In genomic region chr8:48126954-48127353, GRCm38 (mm10) we compare ENCODE assay signal across 29 mouse cellular contexts. TPM values are rescaled to one million over a fixed set of nuclear protein-coding genes. Genes with fewer than 3 reads are reported as not detected.
DNase-seq lines count a peak whose midpoint lies in the region; ATAC-seq and TF ChIP-seq lines count a peak whose summit lies in the region.
"Had no signal": no experiment of that assay in that cellular context is flagged by ENCODE, and none has a peak within 500 bp of the region (broad histone marks: within the 10 kb centered on the region; RNA-seq: fewer than 3 reads in every experiment).

No protein-coding gene starts in this region.

- peaks cover 45% of the 10 kb centered on the region; the same call in 1 of the 2 replicates for H3K36me3 ChIP-seq in hindbrain, embryonic 10.5 days
- no peaks in the 10 kb centered on the region for H3K36me3 ChIP-seq in hindbrain, embryonic 12.5 days
- no peaks in the 10 kb centered on the region for H3K36me3 ChIP-seq in midbrain, embryonic 12.5 days
- H3K36me3 ChIP-seq in midbrain, postnatal 0 days (ENCODE audit: insufficient read depth, low read length) = no peaks in the 10 kb centered on the region
- no peaks in the 10 kb centered on the region for H3K36me3 ChIP-seq in neural tube, embryonic 14.5 days (ENCODE audit: control insufficient read depth, insufficient read depth, low read length)
- H3K36me3 ChIP-seq in neural tube, embryonic 15.5 days = no peaks in the 10 kb centered on the region
- H3K36me3 ChIP-seq: forebrain, embryonic 15.5 days; intestine, embryonic 15.5 days had no signal

- no peaks in the 10 kb centered on the region for H3K9me3 ChIP-seq in hindbrain, embryonic 10.5 days
- H3K9me3 ChIP-seq in hindbrain, embryonic 12.5 days (replicated peaks) = no peaks in the 10 kb centered on the region
- H3K9me3 ChIP-seq in midbrain, embryonic 12.5 days = no peaks in the 10 kb centered on the region
- no peaks in the 10 kb centered on the region for H3K9me3 ChIP-seq in midbrain, postnatal 0 days (ENCODE audit: low read length)
- no peaks in the 10 kb centered on the region for H3K9me3 ChIP-seq in neural tube, embryonic 14.5 days (ENCODE audit: control insufficient read depth, low read length)
- no peaks in the 10 kb centered on the region for H3K9me3 ChIP-seq in neural tube, embryonic 15.5 days (replicated peaks)
- H3K9me3 ChIP-seq: embryonic facial prominence, embryonic 10.5 days; embryonic facial prominence, embryonic 15.5 days; forebrain, embryonic 15.5 days; heart, embryonic 13.5 days; intestine, embryonic 15.5 days; liver, embryonic 12.5 days; stomach, embryonic 15.5 days had no signal

- H3K9ac ChIP-seq in hindbrain, embryonic 12.5 days = no peak overlapping the region; the same call in 1 of the 2 replicates
- H3K9ac ChIP-seq in midbrain, embryonic 12.5 days (replicated peaks) = 0 out of 2 replicates have a peak overlapping the region, but pooled peaks have one; percentile 28
- H3K9ac ChIP-seq in midbrain, postnatal 0 days (replicated peaks; ENCODE audit: low read length, poor library complexity, severe bottlenecking) = no peak overlapping the region
- no peak overlapping the region for H3K9ac ChIP-seq in neural tube, embryonic 14.5 days (replicated peaks; ENCODE audit: low read depth, low read length)
- H3K9ac ChIP-seq in neural tube, embryonic 15.5 days (replicated peaks) = no peak overlapping the region
- H3K9ac ChIP-seq: embryonic facial prominence, embryonic 15.5 days; forebrain, embryonic 15.5 days; heart, embryonic 13.5 days; intestine, embryonic 15.5 days; liver, embryonic 12.5 days; liver, postnatal 0 days; stomach, embryonic 15.5 days had no signal

- peak overlapping the region; percentile 35; the same call in 1 of the 2 replicates for H3K27ac ChIP-seq in hindbrain, embryonic 10.5 days
- no peak overlapping the region for H3K27ac ChIP-seq in hindbrain, embryonic 12.5 days
- H3K27ac ChIP-seq in midbrain, embryonic 12.5 days (replicated peaks) = no peak overlapping the region
- H3K27ac ChIP-seq in midbrain, postnatal 0 days (ENCODE audit: low read depth, low read length) = no peak overlapping the region
- no peak overlapping the region for H3K27ac ChIP-seq in neural tube, embryonic 14.5 days (ENCODE audit: low read depth, low read length)
- no peak overlapping the region for H3K27ac ChIP-seq in neural tube, embryonic 15.5 days (replicated peaks)
- H3K27ac ChIP-seq: embryonic facial prominence, embryonic 10.5 days; embryonic facial prominence, embryonic 15.5 days; forebrain, embryonic 15.5 days; gastrocnemius, adult 2 months; heart, adult 2 months; heart, embryonic 13.5 days; hindbrain, postnatal 0 days; intestine, embryonic 15.5 days; liver, embryonic 12.5 days; stomach, embryonic 15.5 days had no signal

- H3K4me2 ChIP-seq in hindbrain, embryonic 12.5 days (replicated peaks) = no peak overlapping the region
- no peak overlapping the region for H3K4me2 ChIP-seq in midbrain, embryonic 12.5 days (replicated peaks)
- H3K4me2 ChIP-seq in midbrain, postnatal 0 days (ENCODE audit: low read depth, low read length, poor library complexity, severe bottlenecking) = no peak overlapping the region
- H3K4me2 ChIP-seq in neural tube, embryonic 14.5 days (ENCODE audit: low read depth, low read length) = no peak overlapping the region
- H3K4me2 ChIP-seq in neural tube, embryonic 15.5 days = no peak overlapping the region
- H3K4me2 ChIP-seq: embryonic facial prominence, embryonic 15.5 days; forebrain, embryonic 15.5 days; heart, embryonic 13.5 days; intestine, embryonic 15.5 days; liver, embryonic 12.5 days; stomach, embryonic 15.5 days had no signal

- no peak for TF ChIP-seq CTCF in midbrain, postnatal 0 days (IDR thresholded peaks at IDR 0.05)

- WGBS in hindbrain, embryonic 10.5 days = 89% methylated on average over 13 of the region's 13 CpGs
- 83% methylated on average over 13 of the region's 13 CpGs for WGBS in hindbrain, embryonic 12.5 days
- WGBS in midbrain, embryonic 12.5 days = 87% methylated on average over 13 of the region's 13 CpGs
- 77% methylated on average over 13 of the region's 13 CpGs for WGBS in midbrain, postnatal 0 days
- 82% methylated on average over 12 of the region's 13 CpGs for WGBS in neural tube, embryonic 14.5 days
- 69% methylated on average over 13 of the region's 13 CpGs for WGBS in neural tube, embryonic 15.5 days

- ATAC-seq in hindbrain, embryonic 12.5 days (ENCODE audit: low FRiP score) = no peak
- ATAC-seq in midbrain, embryonic 12.5 days (ENCODE audit: low FRiP score, low read depth) = no peak; the same call in 1 of the 2 replicates
- no peak for ATAC-seq in midbrain, postnatal 0 days (ENCODE audit: low FRiP score)
- peak; percentile 35; the same call in 1 of the 2 replicates for ATAC-seq in neural tube, embryonic 14.5 days (ENCODE audit: low read depth)
- no peak for ATAC-seq in neural tube, embryonic 15.5 days (ENCODE audit: low FRiP score)
- ATAC-seq: activated CD4-positive, CD25-positive, alpha-beta regulatory T cell, adult 4 months; CD4-positive, CD25-positive, alpha-beta regulatory T cell, adult 4 months; forebrain, embryonic 15.5 days; hindbrain, postnatal 0 days; intestine, embryonic 15.5 days; liver, embryonic 12.5 days; liver, postnatal 0 days had no signal

- H3K27me3 ChIP-seq in hindbrain, embryonic 10.5 days (ENCODE audit: insufficient read depth, poor library complexity, severe bottlenecking) = no peaks in the 10 kb centered on the region
- no peaks in the 10 kb centered on the region for H3K27me3 ChIP-seq in hindbrain, embryonic 12.5 days
- H3K27me3 ChIP-seq in midbrain, embryonic 12.5 days = no peaks in the 10 kb centered on the region; the same call in 1 of the 2 replicates
- no peaks in the 10 kb centered on the region for H3K27me3 ChIP-seq in midbrain, postnatal 0 days (ENCODE audit: insufficient read depth, low read length)
- H3K27me3 ChIP-seq in neural tube, embryonic 14.5 days (ENCODE audit: control insufficient read depth, insufficient read depth, low read length) = no peaks in the 10 kb centered on the region
- H3K27me3 ChIP-seq in neural tube, embryonic 15.5 days (replicated peaks) = no peaks in the 10 kb centered on the region
- H3K27me3 ChIP-seq: embryonic facial prominence, embryonic 15.5 days; forebrain, embryonic 15.5 days; heart, embryonic 13.5 days; intestine, embryonic 15.5 days; liver, embryonic 12.5 days; stomach, embryonic 15.5 days had no signal

- no peaks in the 10 kb centered on the region for H3K4me1 ChIP-seq in hindbrain, embryonic 10.5 days (replicated peaks)
- no peaks in the 10 kb centered on the region for H3K4me1 ChIP-seq in hindbrain, embryonic 12.5 days
- H3K4me1 ChIP-seq in midbrain, embryonic 12.5 days = peaks cover 10% of the 10 kb centered on the region; the same call in 1 of the 2 replicates
- H3K4me1 ChIP-seq in midbrain, postnatal 0 days (ENCODE audit: insufficient read depth, low read length) = no peaks in the 10 kb centered on the region
- no peaks in the 10 kb centered on the region for H3K4me1 ChIP-seq in neural tube, embryonic 14.5 days (ENCODE audit: control insufficient read depth, insufficient read depth, low read length)
- H3K4me1 ChIP-seq in neural tube, embryonic 15.5 days = peaks cover 4% of the 10 kb centered on the region; the same call in 1 of the 2 replicates
- H3K4me1 ChIP-seq: embryonic facial prominence, embryonic 10.5 days; embryonic facial prominence, embryonic 15.5 days; intestine, embryonic 15.5 days; stomach, embryonic 15.5 days had no signal

- DNase-seq in hindbrain, embryonic 10.5 days (ENCODE audit: low spot score) = no peak
- no peak for DNase-seq in midbrain, postnatal 0 days (ENCODE audit: low spot score)
- DNase-seq in kidney, postnatal 25 days = peak; percentile 13 to 63
- DNase-seq in embryo, embryonic 9.5 days (ENCODE audit: extremely low spot score) = no peak
- DNase-seq: adrenal gland, adult 2 months; cerebellum, adult 2 months; cerebellum, postnatal 14 days; gastrocnemius, adult 2 months; heart, adult 2 months; heart, postnatal 10 days; layer of hippocampus, postnatal 36 days; left cerebral cortex, postnatal 4 days; liver, postnatal 0 days; lung, postnatal 36 days; right cerebral cortex, postnatal 25 days had no signal

- H3K4me3 ChIP-seq in hindbrain, embryonic 10.5 days = no peak overlapping the region
- H3K4me3 ChIP-seq in hindbrain, embryonic 12.5 days = no peak overlapping the region
- no peak overlapping the region for H3K4me3 ChIP-seq in midbrain, embryonic 12.5 days
- H3K4me3 ChIP-seq in midbrain, postnatal 0 days (ENCODE audit: low read depth, low read length) = no peak overlapping the region
- H3K4me3 ChIP-seq in neural tube, embryonic 14.5 days (ENCODE audit: low read depth, low read length) = no peak overlapping the region
- no peak overlapping the region for H3K4me3 ChIP-seq in neural tube, embryonic 15.5 days (replicated peaks)
- H3K4me3 ChIP-seq: embryonic facial prominence, embryonic 10.5 days; embryonic facial prominence, embryonic 15.5 days; forebrain, embryonic 15.5 days; gastrocnemius, adult 2 months; heart, adult 2 months; heart, embryonic 13.5 days; intestine, embryonic 15.5 days; liver, embryonic 12.5 days; stomach, embryonic 15.5 days had no signal

RNA-seq across cellular contexts. Expression of gene Dctd, which starts 28.1 kb away (rescaled TPM):
- polyA plus RNA-seq in hindbrain, embryonic 10.5 days (2016; fragmentation: Nextera tagmentation; extraction: Ambion mirVana) = 27.8 and 41.0 TPM in 2 replicates
- 18.1 TPM in 2 replicates for polyA plus RNA-seq in hindbrain, embryonic 12.5 days (2016; fragmentation: Nextera tagmentation; extraction: Ambion mirVana)
- 14.3 and 15.5 TPM in 2 replicates for polyA plus RNA-seq in midbrain, embryonic 12.5 days (2016; fragmentation: Nextera tagmentation; extraction: Ambion mirVana)
- total RNA-seq in midbrain, postnatal 0 days (2014; rRNA removed) = 14.2 and 20.9 TPM in 2 replicates
- polyA plus RNA-seq in midbrain, postnatal 0 days (2015; fragmentation: Nextera tagmentation; extraction: Ambion mirVana) = 11.7 and 12.9 TPM in 2 replicates
- 9.9 and 12.9 TPM in 2 replicates for polyA plus RNA-seq in neural tube, embryonic 14.5 days (2014; fragmentation: Nextera tagmentation; extraction: Ambion mirVana)
- 11.7 and 15.5 TPM in 2 replicates for polyA plus RNA-seq in neural tube, embryonic 15.5 days (2015; fragmentation: Nextera tagmentation; extraction: Ambion mirVana)

Comparison
In these comparisons a context has a peak if more than half of its experiments do, and no peak if none do; other contexts are left out.
1. DNase-seq: peak in kidney, postnatal 25 days (2 of 2); none in hindbrain, embryonic 10.5 days (single experiment), midbrain, postnatal 0 days (single experiment) and embryo, embryonic 9.5 days (single experiment).